Mouse (Mus musculus): ENCODE measurements around the gene Os9. TPM values are rescaled to one million over a fixed set of nuclear protein-coding genes. Genes with fewer than 3 reads are reported as not detected.
"Not testable (repeated sequence)": the region's sequence is repeated elsewhere in the genome, so short reads cannot be mapped to it uniquely, and the experiment has no call there.

Os9 gene
- polyA plus RNA-seq, 1 experiment from 2014 or later: 123 TPM

- 77% methylated on average over 8 of the region's 8 CpGs for WGBS
- no peak overlapping the region for H3K4me2 ChIP-seq (replicated peaks)
Observed at GRCm38 (mm10) chr10:127143228-127143627, 22.3 kb upstream of the Os9 start.

GRCm38 (mm10) chr10:127141500-127141899, 20.6 kb upstream of the Os9 start:
- no peak overlapping the region for H3K4me3 ChIP-seq
- no peak for ATAC-seq (ENCODE audit: low FRiP score, low read depth)
- no peak overlapping the region for H3K9ac ChIP-seq
- no peaks in the 10 kb centered on the region for H3K27me3 ChIP-seq (replicated peaks)
- no peaks in the 10 kb centered on the region for H3K36me3 ChIP-seq
- no peak overlapping the region for H3K4me2 ChIP-seq (replicated peaks)
- H3K9me3 ChIP-seq: 0 out of 2 replicates have a peak, but pooled peaks cover 3% of the 10 kb centered on the region
- 84% methylated on average over 8 of the region's 8 CpGs for whole genome bisulfite sequencing
- H3K27ac ChIP-seq: no peak overlapping the region
- no peaks in the 10 kb centered on the region for H3K4me1 ChIP-seq

More at GRCm38 (mm10) chr10:127143228-127143627, 22.3 kb upstream of the Os9 start:
- Histone ChIP-seq H3K4me3 (no peak overlapping the region), H3K27ac (no peak overlapping the region), H3K4me1 (no peaks in the 10 kb centered on the region), H3K9me3 (0 out of 2 replicates have a peak, but pooled peaks cover 3% of the 10 kb centered on the region), H3K36me3 (no peaks in the 10 kb centered on the region), H3K27me3 (replicated peaks) (no peaks in the 10 kb centered on the region), H3K9ac (no peak overlapping the region)
- no peak for ATAC-seq (ENCODE audit: low FRiP score, low read depth)

GRCm38 (mm10) chr10:127140971-127141370, 20.0 kb upstream of the Os9 start:
- H3K27me3 ChIP-seq (replicated peaks): no peaks in the 10 kb centered on the region
- H3K4me2 ChIP-seq (replicated peaks): no peak overlapping the region
- H3K4me3 ChIP-seq: no peak overlapping the region
- ATAC-seq (ENCODE audit: low FRiP score, low read depth): no peak
- H3K4me1 ChIP-seq: no peaks in the 10 kb centered on the region
- no peaks in the 10 kb centered on the region for H3K36me3 ChIP-seq
- H3K9me3 ChIP-seq: 0 out of 2 replicates have a peak, but pooled peaks cover 3% of the 10 kb centered on the region
- H3K9ac ChIP-seq: no peak overlapping the region
- no peak overlapping the region for H3K27ac ChIP-seq
- 88% methylated on average over 11 of the region's 11 CpGs for WGBS

GRCm38 (mm10) chr10:127138328-127139141, 17.6 kb upstream of the Os9 start:
- no peaks in the 10 kb centered on the region for H3K27me3 ChIP-seq (replicated peaks)
- no peak for ATAC-seq (ENCODE audit: low FRiP score, low read depth)
- WGBS: 92% methylated on average over 18 of the region's 18 CpGs

GRCm38 (mm10) chr10:127137896-127138295, 17.0 kb upstream of the Os9 start:
- ATAC-seq (ENCODE audit: low FRiP score, low read depth): no peak
- Histone ChIP-seq H3K4me2 (replicated peaks) (no peak overlapping the region), H3K36me3 (no peaks in the 10 kb centered on the region), H3K9ac (no peak overlapping the region), H3K4me3 (no peak overlapping the region), H3K9me3 (0 out of 2 replicates have a peak, but pooled peaks cover 3% of the 10 kb centered on the region), H3K27ac (no peak overlapping the region), H3K27me3 (replicated peaks) (no peaks in the 10 kb centered on the region), H3K4me1 (no peaks in the 10 kb centered on the region)
- 87% methylated on average over 3 of the region's 3 CpGs for WGBS

More at GRCm38 (mm10) chr10:127138328-127139141, 17.6 kb upstream of the Os9 start:
- Histone ChIP-seq H3K27ac (no peak overlapping the region), H3K36me3 (no peaks in the 10 kb centered on the region), H3K4me3 (no peak overlapping the region), H3K9me3 (0 out of 2 replicates have a peak, but pooled peaks cover 3% of the 10 kb centered on the region), H3K9ac (no peak overlapping the region), H3K4me2 (replicated peaks) (no peak overlapping the region), H3K4me1 (no peaks in the 10 kb centered on the region)

GRCm38 (mm10) chr10:127136510-127136909, 15.6 kb upstream of the Os9 start:
- Histone ChIP-seq H3K4me3 (no peak overlapping the region), H3K36me3 (no peaks in the 10 kb centered on the region), H3K4me1 (no peaks in the 10 kb centered on the region), H3K27ac (no peak overlapping the region), H3K9ac (no peak overlapping the region), H3K27me3 (replicated peaks) (no peaks in the 10 kb centered on the region), H3K4me2 (replicated peaks) (no peak overlapping the region), H3K9me3 (no peaks in the 10 kb centered on the region)
- 90% methylated on average over 4 of the region's 4 CpGs for WGBS
- ATAC-seq (ENCODE audit: low FRiP score, low read depth): no peak

- Histone ChIP-seq H3K4me3 (no peak overlapping the region), H3K27ac (no peak overlapping the region), H3K27me3 (replicated peaks) (no peaks in the 10 kb centered on the region), H3K9ac (no peak overlapping the region), H3K4me2 (replicated peaks) (no peak overlapping the region), H3K36me3 (no peaks in the 10 kb centered on the region), H3K9me3 (no peaks in the 10 kb centered on the region), H3K4me1 (no peaks in the 10 kb centered on the region)
- ATAC-seq (ENCODE audit: low FRiP score, low read depth): no peak
- 65% methylated on average over 8 of the region's 8 CpGs for WGBS
Observed at GRCm38 (mm10) chr10:127135118-127135836, 14.3 kb upstream of the Os9 start.

GRCm38 (mm10) chr10:127134394-127135035, 13.6 kb upstream of the Os9 start:
- not testable (repeated sequence) for H3K27ac ChIP-seq; H3K9ac ChIP-seq; H3K4me3 ChIP-seq; ATAC-seq (ENCODE audit: low FRiP score, low read depth); H3K4me1 ChIP-seq; H3K9me3 ChIP-seq; H3K4me2 ChIP-seq (replicated peaks); H3K27me3 ChIP-seq (replicated peaks); H3K36me3 ChIP-seq
- 93% methylated on average over 3 of the region's 3 CpGs for WGBS

- no peaks in the 10 kb centered on the region for H3K36me3 ChIP-seq
- 68% methylated on average over 5 of the region's 5 CpGs for WGBS
- no peak overlapping the region for H3K4me3 ChIP-seq
- H3K4me2 ChIP-seq (replicated peaks): no peak overlapping the region
- ATAC-seq (ENCODE audit: low FRiP score, low read depth): no peak
- H3K9ac ChIP-seq: no peak overlapping the region
- H3K27me3 ChIP-seq (replicated peaks): no peaks in the 10 kb centered on the region
- H3K4me1 ChIP-seq: no peaks in the 10 kb centered on the region
- no peak overlapping the region for H3K27ac ChIP-seq
- no peaks in the 10 kb centered on the region for H3K9me3 ChIP-seq
Observed at GRCm38 (mm10) chr10:127132469-127132868, 11.5 kb upstream of the Os9 start.

GRCm38 (mm10) chr10:127129431-127129830, 8.5 kb upstream of the Os9 start:
- no peak overlapping the region for H3K9ac ChIP-seq
- no peaks in the 10 kb centered on the region for H3K9me3 ChIP-seq
- no peak overlapping the region for H3K27ac ChIP-seq
- no peak overlapping the region for H3K4me3 ChIP-seq
- ATAC-seq (ENCODE audit: low FRiP score, low read depth): no peak
- H3K4me1 ChIP-seq: no peaks in the 10 kb centered on the region
- H3K4me2 ChIP-seq (replicated peaks): no peak overlapping the region
- no peaks in the 10 kb centered on the region for H3K36me3 ChIP-seq
- WGBS: 73% methylated on average over 4 of the region's 4 CpGs
- H3K27me3 ChIP-seq (replicated peaks): no peaks in the 10 kb centered on the region

GRCm38 (mm10) chr10:127127711-127128279, 6.9 kb upstream of the Os9 start:
- 0 out of 2 replicates have a peak, but pooled peaks cover 3% of the 10 kb centered on the region for H3K4me1 ChIP-seq
- 89% methylated on average over 7 of the region's 7 CpGs for WGBS
- no peak overlapping the region for H3K4me2 ChIP-seq (replicated peaks)
- H3K4me3 ChIP-seq: no peak overlapping the region
- H3K9me3 ChIP-seq: no peaks in the 10 kb centered on the region
- H3K9ac ChIP-seq: no peak overlapping the region
- no peak overlapping the region for H3K27ac ChIP-seq
- ATAC-seq (ENCODE audit: low FRiP score, low read depth): no peak
- H3K27me3 ChIP-seq (replicated peaks): no peaks in the 10 kb centered on the region
- H3K36me3 ChIP-seq: no peaks in the 10 kb centered on the region

- WGBS: 87% methylated on average over 5 of the region's 5 CpGs
Observed at GRCm38 (mm10) chr10:127126579-127126978, 5.6 kb upstream of the Os9 start.

More at GRCm38 (mm10) chr10:127126579-127126978, 5.6 kb upstream of the Os9 start:
- H3K27me3 ChIP-seq (replicated peaks): no peaks in the 10 kb centered on the region
- ATAC-seq (ENCODE audit: low FRiP score, low read depth): no peak
- H3K4me1 ChIP-seq: 0 out of 2 replicates have a peak, but pooled peaks cover 10% of the 10 kb centered on the region
- H3K4me2 ChIP-seq (replicated peaks): no peak overlapping the region
- no peak overlapping the region for H3K27ac ChIP-seq
- no peak overlapping the region for H3K4me3 ChIP-seq
- H3K9ac ChIP-seq: no peak overlapping the region
- H3K9me3 ChIP-seq: no peaks in the 10 kb centered on the region
- H3K36me3 ChIP-seq: no peaks in the 10 kb centered on the region
